Mouse (Mus musculus): ENCODE results near the gene Cep83. TPM values are rescaled to one million over a fixed set of nuclear protein-coding genes. Genes with fewer than 3 reads are reported as not detected.
A peak's percentile ranks its signal among the peaks of the same experiment; 100 is the strongest.

Cep83 gene
- total and polyA plus RNA-seq, 3 experiments = 10.0 to 37.9 (median 33.0) TPM

DNA sequence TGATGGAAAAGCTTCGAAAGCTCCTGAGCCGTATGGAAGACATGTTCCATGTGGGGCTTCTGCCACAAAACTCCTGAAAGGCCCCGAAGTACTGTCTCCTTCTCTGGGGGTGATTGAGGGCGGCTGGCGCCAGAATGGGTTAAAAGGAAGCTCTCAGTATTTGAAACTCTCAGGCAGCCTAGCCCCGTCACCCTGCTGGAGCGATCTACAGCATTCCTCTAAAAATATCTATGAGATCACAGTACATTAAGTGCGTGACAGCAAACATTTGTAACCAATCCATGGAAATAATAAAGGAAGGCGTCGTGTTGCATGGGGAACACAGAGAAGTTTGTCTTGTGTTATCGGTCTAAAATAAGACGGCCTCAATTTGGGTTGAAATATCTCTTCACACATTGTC, 138.0 kb downstream of the Cep83 start:
- no peaks in the 10 kb centered on the region for H3K9me3 ChIP-seq (replicated peaks)
- H3K36me3 ChIP-seq (replicated peaks) = peaks cover 83% of the 10 kb centered on the region
- TF ChIP-seq TAL1 (conservative IDR thresholded peaks at IDR 0.05; ENCODE audit: low read depth, low read length) (no peak), POLR2AphosphoS5 (IDR thresholded peaks at IDR 0.05; ENCODE audit: insufficient replicate concordance, low read depth, low read length) (no peak)
- no peak overlapping the region for H3K4me3 ChIP-seq (ENCODE audit: low read depth, low read length)
- H3K27me3 ChIP-seq (ENCODE audit: insufficient read depth, low read length) = no peaks in the 10 kb centered on the region
- DNase-seq (ENCODE audit: low spot score) (no peak), ATAC-seq (ENCODE audit: extremely low read depth, insufficient number of reproducible peaks, low FRiP score, poor library complexity, severe bottlenecking) (no peak)
- H3K4me1 ChIP-seq (ENCODE audit: insufficient read depth, low read depth, low read length) = peaks cover 41% of the 10 kb centered on the region

DNA sequence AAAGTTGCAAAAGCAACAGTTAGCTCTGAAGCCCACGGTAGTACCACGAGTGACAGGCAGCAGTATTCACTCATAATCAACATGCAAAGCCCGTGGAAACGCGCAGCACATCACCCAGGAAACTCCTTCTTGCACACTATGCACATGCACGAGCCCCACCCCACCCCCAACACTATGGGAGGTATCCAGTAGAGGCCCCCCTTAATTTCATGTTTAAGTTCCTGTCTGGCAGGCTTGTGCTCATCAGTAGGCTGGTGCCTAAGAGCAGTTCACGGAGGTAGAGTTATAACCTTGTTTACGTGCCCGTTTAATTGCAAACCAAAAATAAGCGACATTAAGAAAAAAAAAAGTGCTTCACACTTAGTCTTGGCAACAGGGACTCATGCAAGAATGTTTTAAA, 138.9 kb downstream of the Cep83 start:
- DNase-seq (ENCODE audit: low spot score) (no peak), ATAC-seq (ENCODE audit: extremely low read depth, insufficient number of reproducible peaks, low FRiP score, poor library complexity, severe bottlenecking) (no peak)
- Histone ChIP-seq H3K27me3 (ENCODE audit: insufficient read depth, low read length) (no peaks in the 10 kb centered on the region), H3K36me3 (replicated peaks) (peaks cover 87% of the 10 kb centered on the region), H3K9me3 (replicated peaks) (no peaks in the 10 kb centered on the region), H3K4me3 (ENCODE audit: low read depth, low read length) (no peak overlapping the region), H3K4me1 (ENCODE audit: insufficient read depth, low read depth, low read length) (peaks cover 41% of the 10 kb centered on the region)
- TF ChIP-seq TAL1 (conservative IDR thresholded peaks at IDR 0.05; ENCODE audit: low read depth, low read length) (no peak), GATA2 (IDR thresholded peaks at IDR 0.05; ENCODE audit: borderline replicate concordance, low read depth, low read length) (no peak), POLR2AphosphoS5 (IDR thresholded peaks at IDR 0.05; ENCODE audit: insufficient replicate concordance, low read depth, low read length) (no peak), CTCF (IDR thresholded peaks at IDR 0.05; ENCODE audit: low read depth, low read length) (no peak), GATA1 (IDR thresholded peaks at IDR 0.05; ENCODE audit: borderline replicate concordance, low read length) (no peak)

DNA sequence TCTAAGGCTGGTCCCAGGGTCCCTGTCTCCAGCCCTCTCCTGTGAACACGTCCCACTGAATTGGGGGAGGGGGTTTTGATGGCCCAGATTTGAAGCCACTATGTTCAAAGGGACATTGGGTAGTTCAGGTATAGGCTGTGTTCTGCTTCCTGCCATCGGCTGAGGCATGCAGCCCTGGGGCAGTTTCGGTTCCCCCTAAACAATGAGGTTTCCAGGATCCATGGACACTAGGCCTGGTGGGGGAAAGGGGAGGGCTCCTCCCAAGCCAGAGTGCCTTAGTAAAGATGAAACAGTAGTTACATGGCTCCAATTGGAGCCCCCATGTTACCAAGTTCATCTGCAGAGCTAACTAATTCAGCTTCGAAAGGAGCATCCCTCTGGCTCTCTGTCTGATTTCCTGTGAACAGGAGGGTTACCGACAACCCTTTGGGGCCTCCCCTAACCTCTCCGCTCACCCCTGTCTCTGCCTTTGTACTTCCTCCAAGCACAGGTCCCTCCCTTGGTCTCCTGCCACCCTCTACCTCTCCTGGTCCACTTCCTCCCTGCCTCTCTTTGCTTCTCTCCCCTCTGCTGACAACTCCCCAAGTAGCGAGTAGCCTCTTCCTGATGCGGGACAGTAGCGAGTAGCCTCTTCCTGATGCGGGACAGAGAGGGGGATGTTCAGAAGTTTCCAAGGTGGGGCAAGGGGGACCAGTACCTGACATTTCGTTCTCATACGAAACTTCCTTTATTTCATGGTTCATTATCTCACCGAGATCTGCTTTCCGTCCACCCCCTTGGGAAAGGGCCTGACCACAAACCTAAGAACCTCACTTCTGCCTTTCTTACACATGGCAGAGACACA, 139.7 kb downstream of the Cep83 start:
- H3K4me1 ChIP-seq (ENCODE audit: insufficient read depth, low read depth, low read length) = peaks cover 41% of the 10 kb centered on the region
- no peaks in the 10 kb centered on the region for H3K9me3 ChIP-seq (replicated peaks)
- H3K4me3 ChIP-seq (ENCODE audit: low read depth, low read length) = peak overlapping the region; percentile 4; the same call in 1 of the 2 replicates
- H3K36me3 ChIP-seq (replicated peaks) = peaks cover 87% of the 10 kb centered on the region
- no peak for TF ChIP-seq GATA2 (IDR thresholded peaks at IDR 0.05; ENCODE audit: borderline replicate concordance, low read depth, low read length)
- TF ChIP-seq GATA1 (IDR thresholded peaks at IDR 0.05; ENCODE audit: borderline replicate concordance, low read length) = no peak
- TF ChIP-seq TAL1 (conservative IDR thresholded peaks at IDR 0.05; ENCODE audit: low read depth, low read length) = no peak
- TF ChIP-seq POLR2AphosphoS5 (IDR thresholded peaks at IDR 0.05; ENCODE audit: insufficient replicate concordance, low read depth, low read length) = no peak
- TF ChIP-seq CTCF (IDR thresholded peaks at IDR 0.05; ENCODE audit: low read depth, low read length) = no peak
- H3K27me3 ChIP-seq (ENCODE audit: insufficient read depth, low read length) = no peaks in the 10 kb centered on the region
- peak; percentile 16 for ATAC-seq (ENCODE audit: extremely low read depth, insufficient number of reproducible peaks, low FRiP score, poor library complexity, severe bottlenecking)
- DNase-seq (ENCODE audit: low spot score) = peak; percentile 47

DNA sequence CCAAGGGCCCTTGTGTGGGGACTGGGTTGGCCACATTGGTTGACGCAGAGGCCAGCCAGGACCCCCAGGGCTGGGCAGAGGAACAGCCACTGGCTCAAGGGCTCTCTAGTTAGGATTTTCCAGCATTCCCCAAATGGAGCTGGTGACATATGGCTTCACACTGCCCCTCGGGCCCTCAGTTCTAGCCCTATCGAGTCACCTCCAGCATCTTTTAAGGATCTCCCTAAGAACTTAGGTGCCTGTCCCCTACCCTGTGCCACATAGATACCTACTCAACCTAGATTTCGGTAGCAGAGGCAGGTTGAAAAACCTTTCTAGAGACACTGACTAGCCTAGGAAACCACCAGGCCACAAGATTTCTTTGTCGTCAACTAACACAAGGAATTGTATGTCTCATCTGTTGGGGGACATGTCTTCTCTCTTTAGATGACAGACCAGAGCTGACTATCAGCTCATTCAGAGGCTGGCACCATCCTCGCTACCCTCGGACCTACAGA, 140.3 kb downstream of the Cep83 start:
- H3K9me3 ChIP-seq (replicated peaks) = no peaks in the 10 kb centered on the region
- peaks cover 41% of the 10 kb centered on the region for H3K4me1 ChIP-seq (ENCODE audit: insufficient read depth, low read depth, low read length)
- peaks cover 87% of the 10 kb centered on the region for H3K36me3 ChIP-seq (replicated peaks)
- TF ChIP-seq TAL1 (conservative IDR thresholded peaks at IDR 0.05; ENCODE audit: low read depth, low read length) (no peak), CTCF (IDR thresholded peaks at IDR 0.05; ENCODE audit: low read depth, low read length) (no peak), GATA2 (IDR thresholded peaks at IDR 0.05; ENCODE audit: borderline replicate concordance, low read depth, low read length) (no peak), POLR2AphosphoS5 (IDR thresholded peaks at IDR 0.05; ENCODE audit: insufficient replicate concordance, low read depth, low read length) (no peak), GATA1 (IDR thresholded peaks at IDR 0.05; ENCODE audit: borderline replicate concordance, low read length) (no peak)
- DNase-seq (ENCODE audit: low spot score) = no peak
- H3K4me3 ChIP-seq (ENCODE audit: low read depth, low read length) = peak overlapping the region; percentile 4; the same call in 1 of the 2 replicates
- no peak for ATAC-seq (ENCODE audit: extremely low read depth, insufficient number of reproducible peaks, low FRiP score, poor library complexity, severe bottlenecking)
- no peaks in the 10 kb centered on the region for H3K27me3 ChIP-seq (ENCODE audit: insufficient read depth, low read length)

GRCm38 (mm10) chr10:94829407-94829806, 141.0 kb downstream of the Cep83 start:
- H3K36me3 ChIP-seq (replicated peaks) = peaks cover 88% of the 10 kb centered on the region
- H3K27me3 ChIP-seq (ENCODE audit: insufficient read depth, low read length) = no peaks in the 10 kb centered on the region
- peak overlapping the region; percentile 7; the same call in 1 of the 2 replicates for H3K4me3 ChIP-seq (ENCODE audit: low read depth, low read length)

GRCm38 (mm10) chr10:94835874-94836273, 147.4 kb downstream of the Cep83 start:
- no peak for ATAC-seq (ENCODE audit: extremely low read depth, insufficient number of reproducible peaks, low FRiP score, poor library complexity, severe bottlenecking)
- H3K36me3 ChIP-seq (replicated peaks) = peaks cover 82% of the 10 kb centered on the region

More at GRCm38 (mm10) chr10:94829407-94829806, 141.0 kb downstream of the Cep83 start:
- peak; percentile 51 for DNase-seq (ENCODE audit: low spot score)
- TF ChIP-seq TAL1 (conservative IDR thresholded peaks at IDR 0.05; ENCODE audit: low read depth, low read length) (no peak), GATA1 (IDR thresholded peaks at IDR 0.05; ENCODE audit: borderline replicate concordance, low read length) (no peak), GATA2 (IDR thresholded peaks at IDR 0.05; ENCODE audit: borderline replicate concordance, low read depth, low read length) (no peak), CTCF (IDR thresholded peaks at IDR 0.05; ENCODE audit: low read depth, low read length) (no peak), POLR2AphosphoS5 (IDR thresholded peaks at IDR 0.05; ENCODE audit: insufficient replicate concordance, low read depth, low read length) (no peak)
- ATAC-seq (ENCODE audit: extremely low read depth, insufficient number of reproducible peaks, low FRiP score, poor library complexity, severe bottlenecking) = no peak; the same call in 1 of the 2 replicates
- Histone ChIP-seq H3K4me1 (ENCODE audit: insufficient read depth, low read depth, low read length) (peaks cover 41% of the 10 kb centered on the region), H3K9me3 (replicated peaks) (no peaks in the 10 kb centered on the region)

More at GRCm38 (mm10) chr10:94835874-94836273, 147.4 kb downstream of the Cep83 start:
- no peak for TF ChIP-seq POLR2AphosphoS5 (IDR thresholded peaks at IDR 0.05; ENCODE audit: insufficient replicate concordance, low read depth, low read length)
- no peak for TF ChIP-seq CTCF (IDR thresholded peaks at IDR 0.05; ENCODE audit: low read depth, low read length)
- no peak for TF ChIP-seq GATA1 (IDR thresholded peaks at IDR 0.05; ENCODE audit: borderline replicate concordance, low read length)
- TF ChIP-seq TAL1 (conservative IDR thresholded peaks at IDR 0.05; ENCODE audit: low read depth, low read length) = no peak
- no peak for TF ChIP-seq GATA2 (IDR thresholded peaks at IDR 0.05; ENCODE audit: borderline replicate concordance, low read depth, low read length)
- peaks cover 4% of the 10 kb centered on the region for H3K4me1 ChIP-seq (ENCODE audit: insufficient read depth, low read depth, low read length)
- no peak overlapping the region for H3K4me3 ChIP-seq (ENCODE audit: low read depth, low read length)
- no peak for DNase-seq (ENCODE audit: low spot score)
- no peaks in the 10 kb centered on the region for H3K9me3 ChIP-seq (replicated peaks)
- no peaks in the 10 kb centered on the region for H3K27me3 ChIP-seq (ENCODE audit: insufficient read depth, low read length)
